Mouse (Mus musculus) brain, embryonic 14.5 days (tissue): ENCODE data around the gene Pnp.

Experiments used
- CTCF ChIP-seq: fragments of 200-500 bp; IDR thresholded peaks from 2 replicates; pipeline ENCODE4 v1.5.1; 2012; ENCODE audit warnings: inconsistent platforms, mild to moderate bottlenecking, moderate library complexity, borderline replicate concordance; ENCODE audit not compliant: insufficient read depth, insufficient read length; ENCODE audit errors: extremely low read depth
- POLR2A ChIP-seq: fragments of 200-500 bp; IDR thresholded peaks from 2 replicates; pipeline ENCODE4 v1.6.1; 2012; ENCODE audit warnings: mild to moderate bottlenecking, inconsistent platforms, borderline replicate concordance; ENCODE audit not compliant: poor library complexity, insufficient read depth, insufficient read length, severe bottlenecking; ENCODE audit errors: extremely low read depth

DNA sequence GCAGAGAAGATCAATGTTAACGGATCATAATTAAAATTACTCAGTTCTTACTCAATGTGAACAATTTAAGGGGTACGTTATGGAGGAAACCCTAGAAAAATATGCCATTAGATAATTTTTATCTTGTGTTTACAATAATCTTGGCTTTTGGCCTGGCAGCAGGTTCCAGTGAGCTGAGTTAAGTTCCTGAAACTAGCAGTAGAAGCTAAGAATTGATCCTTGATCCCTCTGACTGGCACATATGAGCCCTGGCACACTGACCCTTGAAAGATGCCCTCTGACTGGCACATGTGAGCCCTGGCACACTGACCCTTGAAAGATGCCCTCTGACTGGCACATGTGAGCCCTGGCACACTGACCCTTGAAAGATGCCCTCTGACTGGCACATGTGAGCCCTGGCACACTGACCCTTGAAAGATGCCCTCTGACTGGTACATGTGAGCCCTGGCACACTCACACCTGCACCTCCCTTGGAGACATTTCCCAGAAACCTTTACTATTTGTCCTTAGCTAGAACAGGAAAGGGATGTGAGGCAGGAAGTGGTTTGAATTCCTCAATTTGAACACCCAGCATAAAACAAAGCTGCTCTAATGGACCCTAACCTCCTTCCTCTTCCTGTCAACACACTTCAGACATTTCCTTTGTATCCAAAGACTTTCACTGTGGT lies 67.3 kb downstream of the Pnp start:
- no peak for TF ChIP-seq CTCF
- TF ChIP-seq POLR2A, result no peak
